Mouse (Mus musculus) monocyte, adult 5-6 weeks (primary cell): ENCODE measurements around the gene Hirip3. TPM values are rescaled to one million over a fixed set of nuclear protein-coding genes. Genes with fewer than 3 reads are reported as not detected.
"Not testable (repeated sequence)": the region's sequence is repeated elsewhere in the genome, so short reads cannot be mapped to it uniquely, and the experiment has no call there.

ENCODE experiments used
- ATAC-seq: fragments of 153-309, 156-312 bp; replicated peaks from 2 replicates; pipeline ENCODE4 v1.8.0; 2017; ENCODE audit warnings: mild to moderate bottlenecking; ENCODE audit not compliant: low TSS enrichment, insufficient number of reproducible peaks, severe bottlenecking, poor library complexity, low FRiP score
- total RNA-seq: library from RNA; stranded (forward); fragments of 200-1000, 200-491, 200-594 nt; gene quantifications from 3 replicates; pipeline ENCODE4 v1.2.3, GENCODE M21; 2017

Gene Hirip3
- total RNA-seq, 1 experiment from 2014 or later, result 11.8 TPM

GRCm38 (mm10) chr7:126897390-126898101 is 35.8 kb downstream of the Hirip3 start:
- peak; percentile 83 for ATAC-seq

- peak; percentile 91 for ATAC-seq
Observed at GRCm38 (mm10) chr7:126898102-126898990, 36.6 kb downstream of the Hirip3 start.

GRCm38 (mm10) chr7:126899781-126900180 is 38.0 kb downstream of the Hirip3 start:
- ATAC-seq, result not testable (repeated sequence)

GRCm38 (mm10) chr7:126905590-126905989 is 43.8 kb downstream of the Hirip3 start:
- no peak for ATAC-seq

- ATAC-seq, result no peak
Observed at GRCm38 (mm10) chr7:126914844-126915243, 53.1 kb downstream of the Hirip3 start.

Other genes with a start within 250 kb of the Hirip3 start
- gene Nupr1, start 231.1 kb upstream of the Hirip3 start, total RNA-seq, result 212 to 314 TPM (median 272 TPM) in 3 replicates
- 37.5 to 42.9 TPM (median 42.9 TPM) in 3 replicates for gene Sgf29, start 212.7 kb upstream of the Hirip3 start, total RNA-seq
- gene Sult1a1, start 185.5 kb upstream of the Hirip3 start, total RNA-seq, result 1.2 to 4.9 TPM in 2 of 3 replicates, not detected in the other
- gene Bola2, start 166.6 kb upstream of the Hirip3 start, total RNA-seq, result 68.4 to 80.5 TPM (median 78.3 TPM) in 3 replicates
- 3.0 to 6.2 TPM (median 6.1 TPM) in 3 replicates for gene Slx1b, start 166.2 kb upstream of the Hirip3 start, total RNA-seq
- 1,450 to 2,051 TPM (median 1,984 TPM) in 3 replicates for gene Coro1a, start 154.2 kb upstream of the Hirip3 start, total RNA-seq
- gene Mapk3, start 102.4 kb upstream of the Hirip3 start, total RNA-seq, result 40.9 to 55.3 TPM (median 48.6 TPM) in 3 replicates
- gene Gdpd3, start 95.6 kb upstream of the Hirip3 start, total RNA-seq, result 18.3 to 26.4 TPM (median 23.7 TPM) in 3 replicates
- gene Ypel3, start 85.0 kb upstream of the Hirip3 start, total RNA-seq, result 139 to 175 TPM (median 161 TPM) in 3 replicates
- 2.0 to 3.8 TPM (median 2.2 TPM) in 3 replicates for gene Tbx6, start 80.5 kb upstream of the Hirip3 start, total RNA-seq
- gene Ppp4c, start 69.5 kb upstream of the Hirip3 start, total RNA-seq, result 235 to 253 TPM (median 240 TPM) in 3 replicates
- gene Fam57b, start 64.3 kb upstream of the Hirip3 start, total RNA-seq, result 12.6 TPM in 1 of 3 replicates, not detected in the others
- not detected in 3 replicates for gene 4930451I11Rik, start 30.3 kb upstream of the Hirip3 start, total RNA-seq
- gene Doc2a, start 14.6 kb upstream of the Hirip3 start, total RNA-seq, result not detected in 3 replicates
- 19.2 to 46.1 TPM (median 34.5 TPM) in 3 replicates for gene Ino80e, start 405 bp downstream of the Hirip3 start, total RNA-seq
- 37.9 to 49.8 TPM (median 38.3 TPM) in 3 replicates for gene Taok2, start 22.7 kb downstream of the Hirip3 start, total RNA-seq
- 37.3 to 57.4 TPM (median 43.2 TPM) in 3 replicates for gene Tmem219, start 60.9 kb downstream of the Hirip3 start, total RNA-seq
- gene Kctd13, start 66.9 kb downstream of the Hirip3 start, total RNA-seq, result 7.9 to 31.1 TPM (median 16.9 TPM) in 3 replicates
- gene Asphd1, start 87.6 kb downstream of the Hirip3 start, total RNA-seq, result not detected in 3 replicates
- gene Sez6l2, start 88.6 kb downstream of the Hirip3 start, total RNA-seq, result 0.64 to 3.6 TPM (median 1.3 TPM) in 3 replicates
- gene Cdipt, start 113.9 kb downstream of the Hirip3 start, total RNA-seq, result 43.2 to 53.6 TPM (median 43.9 TPM) in 3 replicates
- gene Cdiptos, start 114.1 kb downstream of the Hirip3 start, total RNA-seq, result 2.8 to 9.8 TPM (median 5.5 TPM) in 3 replicates
- 95.0 to 131 TPM (median 111 TPM) in 3 replicates for gene Mvp, start 152.6 kb downstream of the Hirip3 start, total RNA-seq
- 2.9 to 7.8 TPM (median 5.2 TPM) in 3 replicates for gene Pagr1b, start 154.5 kb downstream of the Hirip3 start, total RNA-seq
- 3.8 to 52.6 TPM (median 4.4 TPM) in 3 replicates for gene Pagr1a, start 155.4 kb downstream of the Hirip3 start, total RNA-seq
- gene Gm42742, start 159.1 kb downstream of the Hirip3 start, total RNA-seq, result 6.4 to 36.5 TPM (median 36.3 TPM) in 3 replicates
- gene Prrt2, start 159.2 kb downstream of the Hirip3 start, total RNA-seq, result not detected in 3 replicates
- gene Maz, start 165.1 kb downstream of the Hirip3 start, total RNA-seq, result 16.7 to 36.3 TPM (median 30.1 TPM) in 3 replicates
- 0.85 to 3.7 TPM (median 0.97 TPM) in 3 replicates for gene Kif22, start 180.5 kb downstream of the Hirip3 start, total RNA-seq
- not detected in 3 replicates for gene Zg16, start 225.4 kb downstream of the Hirip3 start, total RNA-seq
- gene AI467606, start 229.4 kb downstream of the Hirip3 start, total RNA-seq, result 34.3 to 52.4 TPM (median 39.3 TPM) in 3 replicates